Mouse (Mus musculus): Measurements from ENCODE around the gene Maml3.

Gene Maml3

GRCm38 (mm10) chr3:52043847-52044246 lies 61.0 kb downstream of the Maml3 start:
- no peak for DNase-seq

DNA sequence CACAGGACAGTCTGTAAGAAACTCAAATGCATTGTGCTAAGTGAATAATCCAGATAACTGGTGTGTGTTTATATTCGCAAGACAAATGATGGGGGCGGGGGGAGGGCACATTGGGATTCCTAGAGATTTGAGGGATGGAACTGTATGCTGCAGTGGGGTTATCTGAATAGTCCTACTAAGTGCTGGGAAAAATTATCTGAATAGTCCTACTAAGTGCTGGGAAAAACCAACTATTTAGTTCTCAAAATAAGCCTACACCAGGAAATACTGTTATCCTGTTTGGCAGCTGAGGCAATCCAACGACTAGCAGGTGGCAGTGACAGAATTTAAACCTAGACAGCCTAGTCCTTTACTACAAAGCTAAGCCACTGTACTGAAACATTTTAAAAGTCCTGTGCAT lies 62.2 kb downstream of the Maml3 start:
- DNase-seq: no peak

GRCm38 (mm10) chr3:52039958-52040357 lies 64.9 kb downstream of the Maml3 start:
- DNase-seq: no peak

DNA sequence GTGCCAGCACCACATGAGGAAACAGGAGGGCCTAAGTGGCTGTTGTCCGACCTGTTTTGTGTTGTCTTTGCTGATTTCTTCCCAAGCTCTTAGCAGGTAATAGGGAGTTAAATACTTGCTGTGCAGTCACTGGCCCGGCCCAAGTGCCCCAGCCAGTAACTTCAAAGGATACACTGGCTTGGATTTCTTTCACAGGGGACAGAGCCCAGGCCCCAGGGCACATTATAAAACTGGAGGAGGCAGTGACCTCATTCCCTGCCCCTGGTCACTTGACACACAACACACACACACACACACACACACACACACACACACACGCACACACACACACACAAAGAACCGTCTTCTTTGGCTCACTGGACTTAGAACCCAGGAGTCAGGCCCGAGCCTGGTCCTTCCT lies 67.6 kb downstream of the Maml3 start:
- DNase-seq: no peak

GRCm38 (mm10) chr3:52035404-52035803 lies 69.5 kb downstream of the Maml3 start:
- DNase-seq: no peak

GRCm38 (mm10) chr3:52033857-52034588 lies 70.9 kb downstream of the Maml3 start:
- DNase-seq: no peak

DNA sequence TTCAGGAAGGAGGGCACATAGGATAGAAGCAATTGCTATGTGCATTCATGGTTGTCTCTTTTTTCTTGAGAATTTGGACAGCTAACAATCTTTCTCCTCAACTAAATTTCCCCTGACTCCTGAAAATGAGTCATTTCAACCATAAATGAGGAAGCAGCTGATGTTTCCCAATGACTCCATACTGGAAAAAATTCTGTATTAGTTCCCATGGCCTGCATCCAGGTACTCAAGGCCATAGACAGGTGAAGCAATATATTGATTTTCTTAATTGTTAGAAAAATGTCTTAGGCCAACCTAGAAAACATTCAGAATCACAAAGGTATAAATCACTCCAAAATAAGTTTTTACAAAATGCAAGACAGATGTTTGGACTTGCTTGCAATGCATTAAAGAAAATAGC lies 73.5 kb downstream of the Maml3 start:
- DNase-seq: no peak

DNA sequence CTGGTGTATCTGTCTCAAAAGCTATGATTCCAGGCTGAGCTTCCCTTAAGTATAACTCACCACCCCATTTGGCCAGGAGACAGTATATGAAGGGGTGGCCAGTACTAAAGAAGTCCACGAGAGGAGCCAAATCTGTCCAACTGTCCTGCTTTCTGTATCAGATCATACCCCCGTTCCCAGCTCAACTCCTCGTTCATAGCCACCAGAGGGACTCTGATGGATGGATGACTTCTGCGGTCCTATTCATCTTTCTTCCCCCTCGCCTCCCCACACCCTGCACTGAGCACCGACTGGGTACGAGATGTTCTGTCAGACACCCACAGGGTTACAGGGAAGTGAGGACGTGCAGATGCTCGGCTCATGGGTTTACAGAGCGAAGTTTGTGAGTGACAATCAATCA lies 74.8 kb downstream of the Maml3 start:
- no peak for DNase-seq

GRCm38 (mm10) chr3:52029661-52030081 lies 75.2 kb downstream of the Maml3 start:
- no peak for DNase-seq

- no peak for DNase-seq
Measured at GRCm38 (mm10) chr3:52027972-52028371, 76.9 kb downstream of the Maml3 start.

DNA sequence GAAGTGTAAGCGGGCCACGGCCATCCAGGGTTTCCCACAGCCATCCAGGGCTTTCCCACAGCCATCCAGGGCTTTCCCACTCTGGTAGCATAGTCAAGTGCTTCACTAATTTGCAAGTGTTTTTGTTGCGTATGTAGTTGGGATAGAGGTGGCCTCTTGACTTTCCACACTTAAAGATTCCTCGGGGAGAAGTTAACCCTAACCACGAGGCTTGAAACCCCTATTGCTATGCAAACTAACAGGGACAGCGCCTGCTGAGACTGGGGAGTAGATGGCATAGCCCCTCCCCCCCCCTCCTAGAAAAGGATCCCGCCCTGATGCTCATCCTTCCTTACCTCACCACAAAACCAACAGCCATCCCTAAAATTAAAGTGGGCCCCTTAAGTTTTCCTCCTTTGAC lies 82.4 kb downstream of the Maml3 start:
- DNase-seq: no peak

DNA sequence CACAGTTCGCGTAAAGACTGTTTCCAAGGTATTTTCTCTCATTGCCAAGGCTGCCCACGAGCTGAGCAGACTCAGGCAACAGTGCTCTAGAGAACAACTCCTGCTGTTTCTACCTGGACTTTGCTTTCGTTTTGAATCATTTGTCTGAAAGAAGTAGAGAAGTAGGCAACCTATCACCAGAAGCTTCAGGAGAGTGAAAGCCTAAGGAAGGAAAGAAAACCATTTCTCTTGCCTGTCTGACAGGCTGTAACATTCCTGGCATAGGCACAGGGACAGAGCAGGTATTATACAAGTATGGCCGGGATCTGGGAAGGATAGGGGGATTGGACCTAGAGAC lies 86.8 kb downstream of the Maml3 start:
- DNase-seq: no peak

GRCm38 (mm10) chr3:52017439-52018102 lies 87.3 kb downstream of the Maml3 start:
- DNase-seq: no peak

- DNase-seq: no peak
Measured at GRCm38 (mm10) chr3:52016178-52016577, 88.7 kb downstream of the Maml3 start.

DNA sequence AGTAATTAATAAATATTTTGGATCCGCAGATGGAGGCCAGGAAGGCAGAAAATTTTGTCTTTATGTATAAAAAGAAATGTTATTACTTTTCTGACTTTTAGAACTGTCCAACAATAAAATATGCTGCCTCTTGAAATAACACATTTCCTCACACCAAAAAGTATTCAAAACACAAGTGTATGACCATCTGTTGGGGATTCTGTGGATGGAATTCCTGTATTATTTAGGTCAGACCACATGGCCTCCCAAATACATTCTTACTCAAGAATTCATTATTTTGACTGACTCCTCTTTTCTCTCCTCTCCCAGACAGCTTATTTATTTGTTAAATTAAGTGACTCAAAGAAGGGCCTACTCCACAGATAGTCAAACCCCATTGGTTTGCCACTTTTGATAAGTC lies 89.3 kb downstream of the Maml3 start:
- no peak for DNase-seq

- DNase-seq: no peak
Measured at GRCm38 (mm10) chr3:52011032-52011710, 93.7 kb downstream of the Maml3 start.

DNA sequence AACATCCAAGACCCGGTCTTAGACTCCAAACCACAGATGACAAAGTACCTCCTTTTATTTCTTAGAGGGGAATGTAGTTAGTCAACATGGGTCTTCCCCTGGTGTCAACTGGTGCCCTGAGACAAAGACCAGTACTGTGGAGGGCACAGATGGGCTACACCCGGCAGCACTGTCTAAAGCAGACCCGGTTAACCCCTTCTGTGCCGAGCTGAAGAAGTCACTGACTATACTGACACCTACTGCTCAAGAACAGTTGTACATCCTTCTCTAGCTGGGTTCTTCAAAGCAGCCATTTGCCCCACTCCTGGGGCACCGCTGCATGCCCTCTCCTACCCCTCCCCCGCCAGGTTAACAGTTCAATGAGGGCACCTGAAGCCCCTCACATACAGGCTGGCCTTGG lies 95.6 kb downstream of the Maml3 start:
- peak; percentile 76 for DNase-seq

- peak; percentile 76 for DNase-seq
Measured at GRCm38 (mm10) chr3:52007602-52008252, 97.1 kb downstream of the Maml3 start.

GRCm38 (mm10) chr3:52006721-52007330 lies 98.0 kb downstream of the Maml3 start:
- DNase-seq: no peak

GRCm38 (mm10) chr3:52003663-52004062 lies 101.2 kb downstream of the Maml3 start:
- DNase-seq: no peak

DNA sequence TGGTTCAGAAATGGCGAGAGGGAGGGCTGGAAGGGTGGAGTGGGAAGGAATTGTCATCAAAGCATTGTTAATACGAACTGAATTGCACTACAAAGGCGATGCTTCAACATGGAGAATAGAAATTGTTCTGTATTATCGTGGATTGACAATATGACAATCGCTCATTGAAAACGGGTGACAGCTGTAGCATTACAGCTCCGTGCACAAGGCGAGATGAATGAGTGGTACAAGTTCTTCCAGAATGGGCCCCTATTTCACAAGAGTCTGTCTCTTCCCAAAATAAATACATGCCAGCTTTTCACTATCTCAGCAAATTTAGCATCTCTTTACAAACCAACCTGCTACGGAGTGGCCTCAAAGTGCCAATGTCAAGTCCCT lies 103.4 kb downstream of the Maml3 start:
- DNase-seq: no peak

DNA sequence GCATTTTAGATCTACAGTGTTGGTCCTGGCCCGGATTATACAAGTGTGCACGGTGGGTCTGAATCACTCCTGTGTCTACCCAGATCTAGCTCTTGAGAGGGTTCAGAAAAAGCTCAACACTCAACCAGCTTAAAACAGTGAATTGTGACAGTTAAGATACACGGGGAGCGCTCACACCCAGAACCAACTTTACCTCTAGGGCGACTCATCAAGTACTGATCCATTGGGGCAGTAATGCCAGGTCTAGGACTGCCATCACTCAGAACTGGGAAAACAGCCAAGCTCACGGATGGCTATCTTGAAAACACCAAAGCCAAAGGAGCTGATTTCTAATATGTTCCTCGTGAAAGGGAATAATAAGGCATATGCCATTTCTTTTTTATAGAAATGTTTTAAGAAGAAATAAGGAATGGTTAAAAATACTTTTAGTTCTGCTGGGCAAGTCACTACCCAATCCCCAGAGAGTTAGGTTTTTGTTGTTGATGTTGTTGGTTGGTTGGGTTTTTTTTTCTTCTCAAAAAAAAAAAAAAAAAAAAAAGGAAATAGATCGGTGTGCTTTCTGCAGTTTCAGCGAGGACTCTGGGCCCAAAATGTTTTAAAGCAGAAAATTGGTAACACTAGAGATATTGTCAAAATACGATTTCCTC lies 103.9 kb downstream of the Maml3 start:
- DNase-seq: no peak
